Mouse (Mus musculus) bone marrow, adult 2 months (tissue): ENCODE measurements around the gene Rnf6.

Source experiments
- CTCF ChIP-seq: fragments of 200-500 bp; IDR thresholded peaks from 2 replicates; pipeline ENCODE4 v1.5.1; 2011; ENCODE audit warnings: low read length, control low read depth; ENCODE audit not compliant: control insufficient read depth, insufficient read depth
- POLR2A ChIP-seq: fragments of 200-500 bp; IDR thresholded peaks from 2 replicates; pipeline ENCODE4 v1.6.1; 2011; ENCODE audit warnings: low read depth, mild to moderate bottlenecking, control low read depth, low read length, borderline replicate concordance; ENCODE audit not compliant: control insufficient read depth

DNA sequence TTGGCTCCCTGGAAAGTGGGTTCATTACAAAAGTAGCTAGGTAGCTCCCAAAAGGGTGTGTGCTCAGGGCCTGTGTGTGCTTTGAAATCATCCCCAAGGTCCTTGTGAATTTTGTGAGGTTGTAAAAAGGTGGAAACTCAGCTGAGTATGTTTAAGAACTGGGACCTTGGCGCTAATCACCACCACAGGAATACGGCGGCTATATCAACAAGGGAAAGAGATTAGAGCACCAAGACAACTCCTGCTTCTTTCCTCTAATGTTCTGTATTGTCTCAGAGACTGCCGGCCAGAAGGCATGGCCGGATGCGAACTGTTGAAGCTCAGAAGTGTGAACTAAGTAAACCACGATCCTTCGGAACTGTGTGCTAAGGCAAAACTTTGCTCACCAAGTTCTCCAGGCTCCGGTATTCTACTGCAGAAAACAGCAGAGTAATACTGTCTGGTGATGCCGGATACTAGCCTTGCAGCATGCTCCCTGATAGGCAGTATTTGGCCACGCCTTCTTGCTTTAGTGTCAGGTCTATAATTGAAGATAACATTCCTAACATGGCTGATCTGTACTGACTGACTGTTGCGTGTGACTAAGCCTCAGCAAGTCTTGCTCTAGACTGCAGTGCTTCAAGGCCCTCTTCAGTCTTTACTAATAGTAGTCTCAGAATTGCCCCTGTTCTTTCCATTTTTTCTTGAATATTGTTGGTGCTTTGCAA is 29.2 kb upstream of the Rnf6 start:
- no peak for TF ChIP-seq CTCF
- no peak for TF ChIP-seq POLR2A
